Mouse (Mus musculus) neutrophil, adult 59 days (primary cell): ENCODE results near the gene Olfr805. TPM values are rescaled to one million over a fixed set of nuclear protein-coding genes. Genes with fewer than 3 reads are reported as not detected.

ENCODE experiments used
- total RNA-seq, 2 experiments: library from RNA; stranded (reverse); gene quantifications; 1 replicate in 1 of 2; 2 replicates in 1 of 2; pipeline ENCODE4 v1.2.4; 2023

Gene Olfr805
- total RNA-seq: not detected

DNA sequence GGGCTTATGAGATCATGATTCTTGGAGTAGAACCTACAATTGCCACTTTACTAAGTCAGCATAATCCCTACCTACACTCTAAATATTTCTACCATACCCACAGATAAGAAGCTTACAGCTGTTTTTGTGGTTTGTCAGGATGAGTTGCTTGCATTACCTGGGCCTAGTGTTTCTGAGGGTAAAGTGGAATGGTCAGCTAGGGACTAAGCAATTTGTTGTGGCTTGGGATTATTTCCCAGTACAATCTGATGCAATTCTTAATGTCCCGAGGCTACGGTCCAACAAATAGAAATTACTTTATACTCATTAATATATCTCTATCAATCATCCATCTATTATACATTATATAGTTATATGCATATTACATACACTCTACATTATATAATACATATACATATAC lies at the start of gene Olfr805:
Olfr805 (minus strand) TSS at position 101 of the 400 bp plus-strand sequence.

DNA sequence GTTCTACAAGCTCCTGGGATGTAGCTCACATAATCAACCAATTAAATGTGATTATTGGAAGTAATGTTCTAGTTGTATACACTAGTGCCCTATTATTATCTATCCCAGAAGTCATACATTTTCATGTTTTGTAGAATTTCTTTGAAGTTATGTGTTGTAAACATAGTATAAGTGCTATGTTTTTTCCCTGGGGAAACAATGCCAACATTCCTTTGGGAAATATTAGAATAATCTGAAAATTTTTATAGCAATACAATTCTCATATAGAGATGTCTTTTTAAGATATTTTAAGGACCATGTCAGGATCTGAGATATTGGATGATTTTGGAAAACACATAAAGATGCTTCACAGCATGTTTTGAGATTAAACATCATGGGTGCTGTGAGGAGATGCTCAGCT lies 45.2 kb upstream of the Olfr805 start, which contains the start of gene Olfr809:
Olfr809 (plus strand) TSS at position 301 of the 400 bp plus-strand sequence.

GRCm38 (mm10) chr10:129765182-129765581 lies 36.0 kb upstream of the Olfr805 start, which contains the start of gene Olfr808:
Gene Olfr808, plus strand, starts transcription at chr10:129765482.

GRCm38 (mm10) chr10:129757693-129758092 lies 28.5 kb upstream of the Olfr805 start, which contains the start of gene Olfr807:
Gene Olfr807, minus strand, starts transcription at chr10:129757793.

GRCm38 (mm10) chr10:129741821-129742220 lies 12.6 kb upstream of the Olfr805 start, which contains the start of gene Olfr806:
Gene Olfr806, minus strand, starts transcription at chr10:129741921.

DNA sequence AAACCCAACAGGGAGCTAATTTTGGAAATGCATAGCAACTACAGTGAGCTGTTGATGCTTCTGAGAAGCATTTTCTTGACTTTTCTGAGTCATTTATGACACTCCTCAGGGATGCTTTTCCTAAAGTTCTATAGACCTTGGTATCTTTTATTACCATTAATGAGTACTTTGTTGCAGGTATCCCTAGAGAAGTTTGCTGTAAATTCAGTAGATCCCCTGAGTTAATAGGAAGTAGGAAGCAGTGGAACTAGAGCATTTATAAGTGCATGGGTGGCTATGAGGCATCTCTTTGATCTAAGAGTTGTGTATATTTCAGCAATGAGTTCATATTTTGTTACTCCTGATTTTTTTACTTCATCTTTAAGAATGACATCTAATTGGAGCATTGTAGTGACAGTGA lies 26.3 kb downstream of the Olfr805 start, which contains the start of gene Olfr804:
Olfr804 (plus strand) TSS at position 301 of the 400 bp plus-strand sequence.

GRCm38 (mm10) chr10:129694186-129694585 lies 35.0 kb downstream of the Olfr805 start, which contains the start of gene Olfr803:
Gene Olfr803, minus strand, starts transcription at chr10:129694286.

DNA sequence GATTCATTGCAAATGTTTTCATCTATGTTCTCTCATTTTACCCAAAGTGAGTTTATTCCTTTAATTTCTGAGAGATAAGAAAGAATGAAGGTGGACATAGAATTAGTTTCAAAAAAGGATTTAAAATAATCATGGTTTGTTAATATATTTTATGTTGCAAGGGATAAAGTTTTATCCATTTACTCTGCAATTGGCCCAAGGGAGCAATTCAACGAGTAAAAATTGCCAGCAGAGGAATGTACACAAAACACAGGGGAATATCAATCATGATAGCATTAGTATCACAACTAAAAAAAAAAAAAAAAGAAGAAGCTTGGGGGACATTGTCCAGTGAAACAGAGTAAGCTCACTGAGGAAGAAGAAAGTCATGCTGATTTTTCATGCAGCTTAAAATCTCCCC lies 41.1 kb downstream of the Olfr805 start, which contains the start of gene Olfr802:
Olfr802 (minus strand) TSS at position 101 of the 400 bp plus-strand sequence.

GRCm38 (mm10) chr10:129673765-129674164 lies 55.4 kb downstream of the Olfr805 start, which contains the start of gene Olfr801:
Gene Olfr801, minus strand, starts transcription at chr10:129673865.

Other genes starting within 250 kb of the Olfr805 start
- gene Olfr789, start 244.6 kb downstream of the Olfr805 start, total RNA-seq: not detected
- gene Olfr790, start 230.9 kb downstream of the Olfr805 start, total RNA-seq: not detected
- gene Olfr791, start 207.6 kb downstream of the Olfr805 start, total RNA-seq: not detected
- gene Olfr792, start 190.2 kb downstream of the Olfr805 start, total RNA-seq: not detected
- gene Olfr794, start 161.7 kb downstream of the Olfr805 start, total RNA-seq: not detected
- not detected for gene Olfr796, start 116.8 kb downstream of the Olfr805 start, total RNA-seq
- gene Olfr798, start 101.4 kb downstream of the Olfr805 start, total RNA-seq: not detected
- not detected for gene Olfr799, start 91.9 kb downstream of the Olfr805 start, total RNA-seq
- gene Olfr800, start 71.7 kb downstream of the Olfr805 start, total RNA-seq: not detected
- gene Olfr801, start 55.5 kb downstream of the Olfr805 start, total RNA-seq: not detected
- not detected for gene Olfr802, start 41.2 kb downstream of the Olfr805 start, total RNA-seq
- gene Olfr803, start 35.1 kb downstream of the Olfr805 start, total RNA-seq: not detected
- gene Olfr804, start 26.2 kb downstream of the Olfr805 start, total RNA-seq: not detected
- not detected for gene Olfr806, start 12.5 kb upstream of the Olfr805 start, total RNA-seq
- not detected for gene Olfr807, start 28.4 kb upstream of the Olfr805 start, total RNA-seq
- gene Olfr808, start 36.1 kb upstream of the Olfr805 start, total RNA-seq: not detected
- gene Olfr809, start 45.3 kb upstream of the Olfr805 start, total RNA-seq: not detected
- not detected for gene Olfr810, start 65.5 kb upstream of the Olfr805 start, total RNA-seq
- gene Olfr811, start 75.0 kb upstream of the Olfr805 start, total RNA-seq: not detected
- gene Olfr812, start 116.7 kb upstream of the Olfr805 start, total RNA-seq: not detected
- not detected for gene Olfr813, start 126.0 kb upstream of the Olfr805 start, total RNA-seq
- gene Olfr814, start 150.5 kb upstream of the Olfr805 start, total RNA-seq: not detected
- gene Olfr815, start 176.5 kb upstream of the Olfr805 start, total RNA-seq: not detected
- gene Olfr816, start 186.2 kb upstream of the Olfr805 start, total RNA-seq: not detected
- gene Olfr818, start 219.7 kb upstream of the Olfr805 start, total RNA-seq: not detected
- gene Olfr819, start 237.9 kb upstream of the Olfr805 start, total RNA-seq: not detected
- gene Olfr247, start 246.8 kb upstream of the Olfr805 start, total RNA-seq: not detected